Mouse (Mus musculus): ENCODE measurements around the gene Ccdc38. TPM values are rescaled to one million over a fixed set of nuclear protein-coding genes. Genes with fewer than 3 reads are reported as not detected.

Gene Ccdc38
- total and polyA plus RNA-seq, 2 experiments: 0.28 to 0.40 TPM

DNA sequence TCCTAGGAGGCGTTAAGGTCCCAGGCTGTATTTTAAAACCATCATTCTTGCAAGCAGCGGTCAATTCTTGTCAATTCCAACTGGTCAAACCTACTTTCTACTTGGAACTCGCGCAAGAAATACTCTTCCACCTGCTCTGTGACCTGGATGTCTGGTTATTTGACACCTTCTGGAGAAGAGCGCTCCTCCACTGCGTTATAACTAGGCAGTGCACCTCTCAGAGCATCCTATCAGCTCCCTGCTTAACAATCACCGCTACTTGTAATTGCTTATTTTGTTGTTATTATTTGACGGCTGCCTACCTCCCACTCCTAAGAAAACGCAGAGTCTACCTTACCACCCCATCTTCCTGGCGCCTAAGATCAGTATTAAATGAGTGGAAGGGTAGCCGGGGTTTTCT lies 48.4 kb downstream of the Ccdc38 start:
- WGBS: 3% methylated on average over 11 of the region's 11 CpGs
- peak overlapping the region; percentile 64 for H3K27ac ChIP-seq (replicated peaks; ENCODE audit: insufficient read depth, low read depth, low read length)
- H3K4me3 ChIP-seq (ENCODE audit: insufficient read depth, low read depth, low read length): peak overlapping the region; percentile 80
- H3K4me1 ChIP-seq (ENCODE audit: control insufficient read depth, insufficient read depth, low read length): peaks cover 5% of the 10 kb centered on the region; the same call in 1 of the 2 replicates
- peaks cover 8% of the 10 kb centered on the region for H3K79me2 ChIP-seq (ENCODE audit: control insufficient read depth, insufficient read depth, low read length)
- peak; percentile 20 for DNase-seq (ENCODE audit: extremely low read depth, low read depth, low spot score)
- no peaks in the 10 kb centered on the region for H3K27me3 ChIP-seq (ENCODE audit: control insufficient read depth, insufficient read depth, low read length)
- TF ChIP-seq CTCF (IDR thresholded peaks at IDR 0.05; ENCODE audit: low read depth, low read length): no peak
- TF ChIP-seq POLR2A (IDR thresholded peaks at IDR 0.05; ENCODE audit: extremely low read depth, insufficient read depth, low read length): no peak
- peak overlapping the region; percentile 80 for H3K9ac ChIP-seq (ENCODE audit: low read depth, low read length)
- peaks cover 8% of the 10 kb centered on the region for H3K36me3 ChIP-seq (ENCODE audit: control insufficient read depth, insufficient read depth, low read length)

DNA sequence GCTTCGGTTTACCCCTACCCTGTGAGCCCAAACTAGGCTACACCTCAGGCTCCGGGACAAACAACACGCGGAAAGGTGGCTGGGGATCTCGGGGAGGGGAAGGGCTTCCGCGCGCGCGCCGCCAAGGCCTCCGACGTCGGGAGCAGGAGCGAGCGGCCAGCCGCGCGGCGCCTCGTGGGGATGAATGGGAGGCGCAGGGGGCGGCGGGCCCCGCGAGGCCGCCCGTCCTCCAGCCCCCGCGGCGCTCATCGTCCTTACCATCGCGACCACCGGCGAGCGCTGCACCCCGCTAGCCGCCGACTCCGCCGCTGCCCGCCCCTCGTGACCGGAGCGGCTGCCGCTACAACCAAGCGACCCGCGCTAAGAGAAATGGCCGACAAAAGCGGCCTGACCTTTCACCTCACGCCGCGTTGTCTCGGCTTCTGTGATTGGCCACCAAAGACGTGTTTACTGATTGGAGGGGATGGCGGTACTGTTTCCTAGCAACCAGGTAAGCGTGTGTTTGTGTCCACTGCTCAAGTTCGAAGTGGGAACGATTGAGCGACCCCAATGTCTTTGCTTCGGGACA lies 48.9 kb downstream of the Ccdc38 start, which contains the start of gene Snrpf:
Snrpf (minus strand) TSS at position 426 of the 568 bp plus-strand sequence.
- under 1% methylated on average over 61 of the region's 63 CpGs for WGBS
- no peaks in the 10 kb centered on the region for H3K27me3 ChIP-seq (ENCODE audit: control insufficient read depth, insufficient read depth, low read length)
- peaks cover 8% of the 10 kb centered on the region for H3K79me2 ChIP-seq (ENCODE audit: control insufficient read depth, insufficient read depth, low read length)
- H3K9ac ChIP-seq (ENCODE audit: low read depth, low read length): peak within 1 kb of the TSS; percentile 80
- peaks cover 8% of the 10 kb centered on the region for H3K36me3 ChIP-seq (ENCODE audit: control insufficient read depth, insufficient read depth, low read length)
- H3K4me3 ChIP-seq (ENCODE audit: insufficient read depth, low read depth, low read length): peak within 1 kb of the TSS; percentile 80
- DNase-seq (ENCODE audit: extremely low read depth, low read depth, low spot score): peak; percentile 87
- peaks cover 7% of the 10 kb centered on the region; the same call in 1 of the 2 replicates for H3K4me1 ChIP-seq (ENCODE audit: control insufficient read depth, insufficient read depth, low read length)
- H3K27ac ChIP-seq (replicated peaks; ENCODE audit: insufficient read depth, low read depth, low read length): peak within 1 kb of the TSS; percentile 64
- no peak for TF ChIP-seq CTCF (IDR thresholded peaks at IDR 0.05; ENCODE audit: low read depth, low read length)
- peak; percentile 31; the same call in 1 of the 2 replicates for TF ChIP-seq POLR2A (IDR thresholded peaks at IDR 0.05; ENCODE audit: extremely low read depth, insufficient read depth, low read length)

DNA sequence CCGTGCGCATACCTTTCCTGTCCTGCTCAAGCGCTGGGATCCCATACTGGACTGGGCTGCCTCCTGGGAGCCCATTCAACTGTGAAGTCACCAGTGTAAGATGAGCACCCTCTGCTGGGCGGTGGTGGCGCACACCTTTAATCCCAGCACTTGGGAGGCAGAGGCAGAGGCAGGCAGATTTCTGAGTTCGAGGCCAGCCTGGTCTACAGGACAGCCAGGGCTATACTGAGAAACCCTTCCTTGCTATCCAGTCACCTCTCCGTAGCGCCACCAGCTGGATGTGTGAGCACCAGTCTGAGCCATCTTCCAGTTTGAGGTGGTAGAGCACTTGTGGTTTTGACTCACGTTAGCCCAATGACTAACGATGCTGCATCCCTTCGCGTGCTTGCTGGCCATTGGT lies 52.0 kb downstream of the Ccdc38 start:
- H3K4me3 ChIP-seq (ENCODE audit: insufficient read depth, low read depth, low read length): no peak overlapping the region
- no peaks in the 10 kb centered on the region for H3K27me3 ChIP-seq (ENCODE audit: control insufficient read depth, insufficient read depth, low read length)
- H3K79me2 ChIP-seq (ENCODE audit: control insufficient read depth, insufficient read depth, low read length): peaks cover 8% of the 10 kb centered on the region
- H3K36me3 ChIP-seq (ENCODE audit: control insufficient read depth, insufficient read depth, low read length): no peaks in the 10 kb centered on the region
- H3K9ac ChIP-seq (ENCODE audit: low read depth, low read length): no peak overlapping the region
- no peak overlapping the region for H3K27ac ChIP-seq (replicated peaks; ENCODE audit: insufficient read depth, low read depth, low read length)
- WGBS: 64% methylated on average over 12 of the region's 12 CpGs
- DNase-seq (ENCODE audit: extremely low read depth, low read depth, low spot score): no peak
- H3K4me1 ChIP-seq (ENCODE audit: control insufficient read depth, insufficient read depth, low read length): peaks cover 7% of the 10 kb centered on the region; the same call in 1 of the 2 replicates
- TF ChIP-seq POLR2A (IDR thresholded peaks at IDR 0.05; ENCODE audit: extremely low read depth, insufficient read depth, low read length) (no peak), CTCF (IDR thresholded peaks at IDR 0.05; ENCODE audit: low read depth, low read length) (peak; percentile 39)

DNA sequence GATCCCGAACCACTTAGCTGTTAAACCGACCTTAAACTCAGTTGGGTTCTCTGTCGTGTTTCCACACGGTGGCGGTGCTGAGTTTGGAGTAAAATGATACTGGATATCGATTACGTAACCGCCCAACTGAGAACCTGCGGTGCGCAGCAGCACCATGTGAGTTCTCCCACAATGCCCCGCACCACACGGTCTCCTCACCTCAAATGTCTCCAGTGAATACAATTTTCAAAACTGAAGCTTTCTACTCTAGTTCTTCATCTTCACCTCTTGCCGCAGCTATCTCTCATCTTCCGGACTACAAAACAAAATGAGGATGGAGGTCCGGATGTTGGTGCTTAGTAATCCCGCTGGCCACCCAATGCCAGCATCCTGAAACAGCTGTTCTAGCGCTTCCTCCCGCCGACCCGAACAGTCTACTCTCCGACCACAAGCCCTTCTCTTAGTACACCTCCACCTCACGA lies 53.6 kb downstream of the Ccdc38 start:
- H3K36me3 ChIP-seq (ENCODE audit: control insufficient read depth, insufficient read depth, low read length): no peaks in the 10 kb centered on the region
- peaks cover 1% of the 10 kb centered on the region; the same call in 1 of the 2 replicates for H3K79me2 ChIP-seq (ENCODE audit: control insufficient read depth, insufficient read depth, low read length)
- TF ChIP-seq CTCF (IDR thresholded peaks at IDR 0.05; ENCODE audit: low read depth, low read length) (peak; percentile 60), POLR2A (IDR thresholded peaks at IDR 0.05; ENCODE audit: extremely low read depth, insufficient read depth, low read length) (no peak)
- 0 out of 2 replicates have a peak overlapping the region, but pooled peaks have one; percentile 13 for H3K9ac ChIP-seq (ENCODE audit: low read depth, low read length)
- H3K27me3 ChIP-seq (ENCODE audit: control insufficient read depth, insufficient read depth, low read length): no peaks in the 10 kb centered on the region
- H3K4me1 ChIP-seq (ENCODE audit: control insufficient read depth, insufficient read depth, low read length): peaks cover 4% of the 10 kb centered on the region; the same call in 1 of the 2 replicates
- no peak overlapping the region for H3K27ac ChIP-seq (replicated peaks; ENCODE audit: insufficient read depth, low read depth, low read length)
- H3K4me3 ChIP-seq (ENCODE audit: insufficient read depth, low read depth, low read length): no peak overlapping the region
- WGBS: 2% methylated on average over 22 of the region's 22 CpGs
- DNase-seq (ENCODE audit: extremely low read depth, low read depth, low spot score): peak; percentile 77

DNA sequence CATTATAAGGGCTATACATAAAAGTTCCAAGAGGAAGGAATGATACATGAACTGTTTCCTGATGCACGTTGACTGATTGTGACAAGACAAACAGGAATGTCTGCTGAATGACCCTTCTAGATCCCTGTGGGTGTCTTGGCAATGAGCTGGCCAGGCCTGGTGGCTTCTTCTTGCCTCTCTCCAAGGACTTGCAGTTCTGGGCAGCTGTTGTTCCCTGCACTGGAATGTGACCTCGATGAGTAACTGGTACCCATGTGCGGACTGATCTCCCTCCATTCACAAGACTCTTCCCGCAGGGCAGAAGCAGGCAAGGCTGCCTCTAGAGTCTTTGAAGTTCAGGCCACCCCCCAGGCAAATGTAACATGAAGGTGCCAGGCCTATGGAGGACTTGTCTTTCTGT lies 55.4 kb downstream of the Ccdc38 start:
- Histone ChIP-seq H3K9ac (ENCODE audit: low read depth, low read length) (no peak overlapping the region), H3K27ac (replicated peaks; ENCODE audit: insufficient read depth, low read depth, low read length) (no peak overlapping the region), H3K79me2 (ENCODE audit: control insufficient read depth, insufficient read depth, low read length) (no peaks in the 10 kb centered on the region), H3K27me3 (ENCODE audit: control insufficient read depth, insufficient read depth, low read length) (no peaks in the 10 kb centered on the region), H3K4me3 (ENCODE audit: insufficient read depth, low read depth, low read length) (no peak overlapping the region), H3K36me3 (ENCODE audit: control insufficient read depth, insufficient read depth, low read length) (no peaks in the 10 kb centered on the region), H3K4me1 (ENCODE audit: control insufficient read depth, insufficient read depth, low read length) (peaks cover 2% of the 10 kb centered on the region; the same call in 1 of the 2 replicates)
- no peak for TF ChIP-seq POLR2A (IDR thresholded peaks at IDR 0.05; ENCODE audit: extremely low read depth, insufficient read depth, low read length)
- no peak for TF ChIP-seq CTCF (IDR thresholded peaks at IDR 0.05; ENCODE audit: low read depth, low read length)
- no peak for DNase-seq (ENCODE audit: extremely low read depth, low read depth, low spot score)
- whole genome bisulfite sequencing: 59% methylated on average over 4 of the region's 4 CpGs

DNA sequence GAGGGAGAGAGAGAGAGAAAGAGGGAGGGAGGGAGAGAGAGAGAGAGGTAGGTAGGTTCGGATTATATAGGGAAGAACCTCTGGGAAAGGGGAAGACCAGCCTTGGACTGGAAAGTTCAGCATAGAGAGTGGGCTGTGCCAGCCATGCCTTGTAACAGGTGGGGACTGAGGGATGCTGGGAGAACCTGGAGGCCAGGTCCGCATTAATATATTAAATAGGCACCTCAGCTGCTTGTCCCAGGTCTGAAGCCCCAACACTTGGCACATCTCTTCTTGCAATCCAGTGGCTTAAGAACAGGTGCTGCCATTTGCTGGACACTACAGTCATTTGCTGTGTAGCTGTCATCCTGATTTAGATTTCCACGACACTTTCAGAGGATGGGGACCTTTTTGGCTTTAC lies 56.2 kb downstream of the Ccdc38 start:
- Histone ChIP-seq H3K9ac (ENCODE audit: low read depth, low read length) (no peak overlapping the region), H3K4me3 (ENCODE audit: insufficient read depth, low read depth, low read length) (no peak overlapping the region), H3K27ac (replicated peaks; ENCODE audit: insufficient read depth, low read depth, low read length) (no peak overlapping the region), H3K36me3 (ENCODE audit: control insufficient read depth, insufficient read depth, low read length) (no peaks in the 10 kb centered on the region), H3K4me1 (ENCODE audit: control insufficient read depth, insufficient read depth, low read length) (peaks cover 2% of the 10 kb centered on the region; the same call in 1 of the 2 replicates), H3K79me2 (ENCODE audit: control insufficient read depth, insufficient read depth, low read length) (no peaks in the 10 kb centered on the region), H3K27me3 (ENCODE audit: control insufficient read depth, insufficient read depth, low read length) (no peaks in the 10 kb centered on the region)
- WGBS: 78% methylated on average over 3 of the region's 3 CpGs
- TF ChIP-seq CTCF (IDR thresholded peaks at IDR 0.05; ENCODE audit: low read depth, low read length) (no peak), POLR2A (IDR thresholded peaks at IDR 0.05; ENCODE audit: extremely low read depth, insufficient read depth, low read length) (no peak)
- DNase-seq (ENCODE audit: extremely low read depth, low read depth, low spot score): no peak
